ENCODE assay signal across 18 mouse cellular contexts in the genomic region with DNA sequence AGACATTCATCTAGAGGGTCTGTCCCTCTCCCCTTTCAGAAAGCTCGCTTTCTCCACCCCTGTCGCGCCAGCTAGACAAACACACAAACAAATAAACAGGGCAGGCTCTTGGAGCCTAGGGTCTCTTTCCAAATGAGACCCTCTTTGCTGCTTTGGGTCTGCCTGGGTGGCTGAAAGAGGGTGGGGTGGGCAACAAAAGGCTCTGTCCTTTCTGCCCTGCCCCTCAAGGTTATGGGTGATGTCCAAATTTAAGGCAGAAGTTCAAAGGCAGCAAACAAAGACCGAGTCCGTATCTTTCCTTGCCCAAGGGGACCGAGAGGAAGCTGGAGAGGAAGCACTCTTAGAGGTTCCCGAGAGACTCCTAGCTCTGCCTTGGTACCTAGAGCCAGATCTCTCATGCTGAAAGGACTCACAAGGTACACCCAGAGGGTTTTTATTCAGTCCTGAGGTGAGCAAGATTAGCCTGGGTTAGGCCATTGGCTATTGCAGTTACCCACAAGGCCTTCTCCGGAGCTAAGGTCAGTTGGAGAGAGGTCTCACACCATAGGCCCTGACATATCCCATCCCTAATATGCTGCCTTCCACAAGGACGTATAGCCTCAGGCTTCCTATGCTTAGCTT. TPM values are rescaled to one million over a fixed set of nuclear protein-coding genes. Genes with fewer than 3 reads are reported as not detected.
DNase-seq lines count a peak whose midpoint lies in the region; ATAC-seq and TF ChIP-seq lines count a peak whose summit lies in the region.
"Had no signal": no experiment of that assay in that cellular context is flagged by ENCODE, and none has a peak within 500 bp of the region (broad histone marks: within the 10 kb centered on the region; RNA-seq: fewer than 3 reads in every experiment).

No protein-coding gene starts in this region.

- TF ChIP-seq CTCF in intestine, postnatal 0 days (IDR thresholded peaks at IDR 0.05; ENCODE audit: low read depth) = no peak
- no peak for TF ChIP-seq CTCF in E14TG2a.4 (conservative IDR thresholded peaks at IDR 0.05; ENCODE audit: low read length)

- H3K27me3 ChIP-seq in intestine, embryonic 14.5 days (replicated peaks; ENCODE audit: control insufficient read depth, insufficient read depth, low read length) = peaks cover 100% of the 10 kb centered on the region
- peaks cover 100% of the 10 kb centered on the region for H3K27me3 ChIP-seq in intestine, postnatal 0 days (replicated peaks; ENCODE audit: control insufficient read depth, insufficient read depth, low read length)
- H3K27me3 ChIP-seq in E14TG2a.4 (ENCODE audit: insufficient read depth, low read length) = peaks cover 97% of the 10 kb centered on the region
- peaks cover 89% of the 10 kb centered on the region for H3K27me3 ChIP-seq in intestine, embryonic 15.5 days (replicated peaks)
- peaks cover 79% of the 10 kb centered on the region for H3K27me3 ChIP-seq in neural tube, embryonic 12.5 days (replicated peaks)

- no peaks in the 10 kb centered on the region for H3K36me3 ChIP-seq in intestine, embryonic 14.5 days (ENCODE audit: control insufficient read depth, insufficient read depth, low read length)
- no peaks in the 10 kb centered on the region; the same call in 1 of the 2 replicates for H3K36me3 ChIP-seq in intestine, postnatal 0 days (ENCODE audit: control insufficient read depth, insufficient read depth)
- no peaks in the 10 kb centered on the region for H3K36me3 ChIP-seq in E14TG2a.4 (ENCODE audit: insufficient read depth, low read length)
- no peaks in the 10 kb centered on the region for H3K36me3 ChIP-seq in intestine, embryonic 15.5 days
- no peaks in the 10 kb centered on the region for H3K36me3 ChIP-seq in neural tube, embryonic 12.5 days
- H3K36me3 ChIP-seq: forebrain, embryonic 15.5 days; midbrain, embryonic 13.5 days had no signal

- H3K27ac ChIP-seq in intestine, embryonic 14.5 days (ENCODE audit: low read depth) = no peak overlapping the region; the same call in 1 of the 2 replicates
- H3K27ac ChIP-seq in intestine, postnatal 0 days (ENCODE audit: low read depth, low read length) = no peak overlapping the region
- no peak overlapping the region for H3K27ac ChIP-seq in intestine, embryonic 15.5 days
- peak overlapping the region; percentile 29; the same call in 1 of the 2 replicates for H3K27ac ChIP-seq in neural tube, embryonic 12.5 days
- H3K27ac ChIP-seq: forebrain, embryonic 15.5 days; hindbrain, postnatal 0 days; macrophage; midbrain, embryonic 13.5 days had no signal

- no peak for DNase-seq in intestine, embryonic 14.5 days (ENCODE audit: low spot score)
- no peak for DNase-seq in testis, postnatal 10 days (ENCODE audit: low spot score)
- DNase-seq: lung, adult 2 months had no signal

- 4% methylated on average over 9 of the region's 9 CpGs for WGBS in intestine, embryonic 14.5 days
- 4% methylated on average over 9 of the region's 9 CpGs for WGBS in intestine, postnatal 0 days
- 7% methylated on average over 9 of the region's 9 CpGs for WGBS in intestine, embryonic 15.5 days
- WGBS in neural tube, embryonic 12.5 days = 3% methylated on average over 9 of the region's 9 CpGs

- no peak for ATAC-seq in intestine, embryonic 14.5 days (replicated peaks; ENCODE audit: low FRiP score, low TSS enrichment, low read depth)
- ATAC-seq in intestine, postnatal 0 days = no peak
- ATAC-seq in intestine, embryonic 15.5 days = no peak
- ATAC-seq in neural tube, embryonic 12.5 days (ENCODE audit: low FRiP score, low read depth) = peak; percentile 14; the same call in 1 of the 2 replicates
- no peak for ATAC-seq in monocyte, adult 5-6 weeks (replicated peaks; ENCODE audit: insufficient number of reproducible peaks, low FRiP score, low TSS enrichment, poor library complexity, severe bottlenecking)
- ATAC-seq: forebrain, embryonic 15.5 days; hindbrain, postnatal 0 days; midbrain, embryonic 13.5 days had no signal

- H3K9me3 ChIP-seq in intestine, embryonic 14.5 days (ENCODE audit: control insufficient read depth, low read length) = no peaks in the 10 kb centered on the region
- H3K9me3 ChIP-seq in intestine, postnatal 0 days (ENCODE audit: control insufficient read depth) = no peaks in the 10 kb centered on the region
- peaks cover 2% of the 10 kb centered on the region; the same call in 1 of the 2 replicates for H3K9me3 ChIP-seq in E14TG2a.4 (ENCODE audit: low read length)
- H3K9me3 ChIP-seq in intestine, embryonic 15.5 days = no peaks in the 10 kb centered on the region
- no peaks in the 10 kb centered on the region for H3K9me3 ChIP-seq in neural tube, embryonic 12.5 days
- H3K9me3 ChIP-seq: forebrain, embryonic 15.5 days; midbrain, embryonic 13.5 days had no signal

- H3K4me3 ChIP-seq in intestine, embryonic 14.5 days (ENCODE audit: low read depth, low read length) = 0 out of 2 replicates have a peak overlapping the region, but pooled peaks have one; percentile 41
- no peak overlapping the region for H3K4me3 ChIP-seq in intestine, postnatal 0 days (ENCODE audit: low read depth, low read length)
- peak overlapping the region; percentile 51 for H3K4me3 ChIP-seq in E14TG2a.4 (replicated peaks; ENCODE audit: low read length)
- no peak overlapping the region for H3K4me3 ChIP-seq in intestine, embryonic 15.5 days (replicated peaks)
- H3K4me3 ChIP-seq in neural tube, embryonic 12.5 days = peak overlapping the region; percentile 46; the same call in 1 of the 2 replicates
- H3K4me3 ChIP-seq: forebrain, embryonic 15.5 days had no signal

- no peaks in the 10 kb centered on the region for H3K4me1 ChIP-seq in intestine, embryonic 14.5 days (replicated peaks; ENCODE audit: control insufficient read depth, insufficient read depth, low read length)
- no peaks in the 10 kb centered on the region for H3K4me1 ChIP-seq in intestine, postnatal 0 days (replicated peaks; ENCODE audit: control insufficient read depth, insufficient read depth, low read length)
- peaks cover 58% of the 10 kb centered on the region for H3K4me1 ChIP-seq in E14TG2a.4 (replicated peaks; ENCODE audit: low read depth, low read length)
- peaks cover 19% of the 10 kb centered on the region; the same call in 1 of the 2 replicates for H3K4me1 ChIP-seq in intestine, embryonic 15.5 days (replicated peaks)
- 0 out of 2 replicates have a peak, but pooled peaks cover 14% of the 10 kb centered on the region for H3K4me1 ChIP-seq in neural tube, embryonic 12.5 days

- H3K4me2 ChIP-seq in intestine, embryonic 14.5 days (ENCODE audit: low read length) = peak overlapping the region; percentile 40
- H3K4me2 ChIP-seq in intestine, postnatal 0 days (replicated peaks; ENCODE audit: low read depth) = no peak overlapping the region
- H3K4me2 ChIP-seq in intestine, embryonic 15.5 days (replicated peaks) = 0 out of 2 replicates have a peak overlapping the region, but pooled peaks have one; percentile 40
- peak overlapping the region; percentile 74 for H3K4me2 ChIP-seq in neural tube, embryonic 12.5 days (replicated peaks)
- H3K4me2 ChIP-seq: forebrain, embryonic 15.5 days; midbrain, embryonic 13.5 days had no signal

- peak overlapping the region; percentile 22 for H3K9ac ChIP-seq in intestine, embryonic 14.5 days (ENCODE audit: low read length)
- H3K9ac ChIP-seq in intestine, postnatal 0 days (ENCODE audit: low read depth, low read length) = no peak overlapping the region
- no peak overlapping the region for H3K9ac ChIP-seq in intestine, embryonic 15.5 days
- peak overlapping the region; percentile 86 for H3K9ac ChIP-seq in neural tube, embryonic 12.5 days
- H3K9ac ChIP-seq: forebrain, embryonic 15.5 days; midbrain, embryonic 13.5 days had no signal

RNA-seq across cellular contexts. Expression of gene Hoxa10, which starts 0.5 kb away (rescaled TPM):
- 15.6 and 20.4 TPM in 2 replicates for polyA plus RNA-seq in intestine, embryonic 14.5 days (2014; fragmentation: Nextera tagmentation; extraction: Ambion mirVana)
- polyA plus RNA-seq in intestine, postnatal 0 days (2015; fragmentation: Nextera tagmentation; extraction: Ambion mirVana) = 0.17 and 7.8 TPM in 2 replicates
- polyA plus RNA-seq in intestine, embryonic 15.5 days (2015; fragmentation: Nextera tagmentation; extraction: Ambion mirVana) = 11.4 and 20.2 TPM in 2 replicates
- 108 and 119 TPM in 2 replicates for polyA plus RNA-seq in neural tube, embryonic 12.5 days (2016; fragmentation: Nextera tagmentation; extraction: Ambion mirVana)
- 2.5 TPM in 1 of 3 replicates, not detected in the others for total RNA-seq in monocyte, adult 5-6 weeks (2017)
- total RNA-seq: heart, postnatal 25 days; hindbrain, postnatal 0 days; layer of hippocampus, adult 18-20 months; left cerebral cortex, adult 18-20 months; MEL had no signal
- polyA plus RNA-seq: forebrain, embryonic 15.5 days; hindbrain, postnatal 0 days; lung, adult 2 months; macrophage; midbrain, embryonic 13.5 days; small intestine, adult 2 months had no signal

RNA-seq across cellular contexts. Expression of gene Hoxa11, which starts 4.5 kb away (rescaled TPM):
- 2.0 and 2.6 TPM in 2 replicates for polyA plus RNA-seq in intestine, embryonic 14.5 days (2014; fragmentation: Nextera tagmentation; extraction: Ambion mirVana)
- polyA plus RNA-seq in intestine, postnatal 0 days (2015; fragmentation: Nextera tagmentation; extraction: Ambion mirVana) = 1.1 TPM in 1 of 2 replicates, not detected in the other
- polyA plus RNA-seq in intestine, embryonic 15.5 days (2015; fragmentation: Nextera tagmentation; extraction: Ambion mirVana) = 2.0 and 3.3 TPM in 2 replicates
- polyA plus RNA-seq in neural tube, embryonic 12.5 days (2016; fragmentation: Nextera tagmentation; extraction: Ambion mirVana) = 10.8 and 13.4 TPM in 2 replicates
- not detected in 3 replicates for total RNA-seq in monocyte, adult 5-6 weeks (2017)
- total RNA-seq: adrenal gland, postnatal 10 days; heart, postnatal 25 days; hindbrain, postnatal 0 days; layer of hippocampus, adult 18-20 months; left cerebral cortex, adult 18-20 months; MEL had no signal
- polyA plus RNA-seq: forebrain, embryonic 15.5 days; hindbrain, postnatal 0 days; lung, adult 2 months; macrophage; midbrain, embryonic 13.5 days; small intestine, adult 2 months had no signal

RNA-seq across cellular contexts. Expression of gene Hoxa9, which starts 10.2 kb away (rescaled TPM):
- 4.2 and 7.1 TPM in 2 replicates for polyA plus RNA-seq in intestine, embryonic 14.5 days (2014; fragmentation: Nextera tagmentation; extraction: Ambion mirVana)
- polyA plus RNA-seq in intestine, postnatal 0 days (2015; fragmentation: Nextera tagmentation; extraction: Ambion mirVana) = 1.1 and 3.0 TPM in 2 replicates
- 5.3 and 6.3 TPM in 2 replicates for polyA plus RNA-seq in intestine, embryonic 15.5 days (2015; fragmentation: Nextera tagmentation; extraction: Ambion mirVana)
- polyA plus RNA-seq in neural tube, embryonic 12.5 days (2016; fragmentation: Nextera tagmentation; extraction: Ambion mirVana) = 124 and 131 TPM in 2 replicates
- 0.29 TPM in 1 of 3 replicates, not detected in the others for total RNA-seq in monocyte, adult 5-6 weeks (2017)
- total RNA-seq: heart, postnatal 25 days; layer of hippocampus, adult 18-20 months; left cerebral cortex, adult 18-20 months; MEL had no signal
- polyA plus RNA-seq: forebrain, embryonic 15.5 days; hindbrain, postnatal 0 days; lung, adult 2 months; midbrain, embryonic 13.5 days; small intestine, adult 2 months had no signal

RNA-seq across cellular contexts. Expression of gene Hoxa7, which starts 19.5 kb away (rescaled TPM):
- polyA plus RNA-seq in intestine, embryonic 14.5 days (2014; fragmentation: Nextera tagmentation; extraction: Ambion mirVana) = 9.2 and 10.1 TPM in 2 replicates
- polyA plus RNA-seq in intestine, postnatal 0 days (2015; fragmentation: Nextera tagmentation; extraction: Ambion mirVana) = 5.6 and 6.2 TPM in 2 replicates
- polyA plus RNA-seq in intestine, embryonic 15.5 days (2015; fragmentation: Nextera tagmentation; extraction: Ambion mirVana) = 7.5 and 9.4 TPM in 2 replicates
- 81.2 and 102 TPM in 2 replicates for polyA plus RNA-seq in neural tube, embryonic 12.5 days (2016; fragmentation: Nextera tagmentation; extraction: Ambion mirVana)
- total RNA-seq in monocyte, adult 5-6 weeks (2017) = not detected in 3 replicates
- total RNA-seq: left cerebral cortex, adult 18-20 months; MEL had no signal
- polyA plus RNA-seq: forebrain, embryonic 15.5 days; midbrain, embryonic 13.5 days had no signal

RNA-seq across cellular contexts. Expression of gene Hoxa13, which starts 19.6 kb away (rescaled TPM):
- 0.35 and 0.39 TPM in 2 replicates for polyA plus RNA-seq in intestine, embryonic 14.5 days (2014; fragmentation: Nextera tagmentation; extraction: Ambion mirVana)
- polyA plus RNA-seq in intestine, postnatal 0 days (2015; fragmentation: Nextera tagmentation; extraction: Ambion mirVana) = not detected in 2 replicates
- polyA plus RNA-seq in intestine, embryonic 15.5 days (2015; fragmentation: Nextera tagmentation; extraction: Ambion mirVana) = 0.59 and 0.61 TPM in 2 replicates
- polyA plus RNA-seq in neural tube, embryonic 12.5 days (2016; fragmentation: Nextera tagmentation; extraction: Ambion mirVana) = 0.10 and 1.3 TPM in 2 replicates
- not detected in 3 replicates for total RNA-seq in monocyte, adult 5-6 weeks (2017)
- total RNA-seq: adrenal gland, postnatal 10 days; heart, postnatal 25 days; hindbrain, postnatal 0 days; layer of hippocampus, adult 18-20 months; left cerebral cortex, adult 18-20 months; MEL had no signal
- polyA plus RNA-seq: forebrain, embryonic 15.5 days; hindbrain, postnatal 0 days; lung, adult 2 months; macrophage; midbrain, embryonic 13.5 days; small intestine, adult 2 months had no signal

Comparison
In these comparisons a context has a peak if more than half of its experiments do, and no peak if none do; other contexts are left out.
1. H3K4me3 ChIP-seq: peak in intestine, embryonic 14.5 days (single experiment), E14TG2a.4 (single experiment) and neural tube, embryonic 12.5 days (single experiment); none in intestine, postnatal 0 days (single experiment) and intestine, embryonic 15.5 days (single experiment).
2. H3K9ac ChIP-seq: peak in intestine, embryonic 14.5 days (single experiment) and neural tube, embryonic 12.5 days (single experiment); none in intestine, postnatal 0 days (single experiment) and intestine, embryonic 15.5 days (single experiment).
3. RNA of gene Hoxa9, which starts 10.2 kb away (polyA plus RNA-seq): 124 to 131 TPM in neural tube, embryonic 12.5 days; 5.3 to 6.3 TPM in intestine, embryonic 15.5 days, 4.2 to 7.1 TPM in intestine, embryonic 14.5 days and 1.1 to 3.0 TPM in intestine, postnatal 0 days; every median in the first group is over 10 times any median in the second.